Mouse (Mus musculus) lung, postnatal 0 days (tissue): ENCODE results near the gene Plxnd1.

Experiments used
- CTCF ChIP-seq: IDR thresholded peaks from 2 replicates; pipeline ENCODE4 v1.5.1; 2016; ENCODE audit warnings: antibody characterized with exemption, mild to moderate bottlenecking
- EP300 ChIP-seq: IDR thresholded peaks from 2 replicates; pipeline ENCODE4 v1.6.1; 2016; ENCODE audit warnings: antibody characterized with exemption, mild to moderate bottlenecking, control low read depth

DNA sequence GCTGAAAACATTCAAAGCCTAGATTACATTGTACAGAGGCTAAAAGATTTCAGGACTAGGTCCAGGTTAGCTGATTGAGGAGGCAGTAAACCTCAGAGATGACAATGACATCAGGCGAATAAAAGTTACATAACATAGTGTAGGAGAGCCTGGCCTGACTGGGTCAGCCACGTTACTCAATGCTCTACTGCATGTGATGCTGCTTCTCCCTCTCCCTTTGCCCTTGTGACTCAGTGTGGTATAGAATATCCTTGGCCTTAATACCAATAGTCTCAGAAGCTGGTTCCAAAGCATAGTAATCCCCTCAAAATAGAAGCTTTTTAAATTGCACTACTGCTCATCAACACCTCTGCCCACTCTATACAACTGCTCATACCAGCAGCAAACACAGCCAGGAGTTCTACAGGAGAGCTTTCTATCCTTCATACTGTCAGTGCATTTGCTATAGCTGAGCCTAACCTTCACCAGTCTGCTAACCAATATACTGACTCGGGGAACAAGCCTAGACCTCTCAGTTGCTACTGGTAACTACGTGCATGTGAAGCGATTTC is 42.6 kb upstream of the Plxnd1 start:
- no peak for TF ChIP-seq CTCF
- no peak for TF ChIP-seq EP300
